Mouse (Mus musculus): ENCODE measurements at regions not wholly inside any gene's neighbourhood (a gene's known extent, or its start where the extent isn't known, plus 50 kb on each side); places are given as distances from the start of the nearest gene placed in this dataset.

DNA sequence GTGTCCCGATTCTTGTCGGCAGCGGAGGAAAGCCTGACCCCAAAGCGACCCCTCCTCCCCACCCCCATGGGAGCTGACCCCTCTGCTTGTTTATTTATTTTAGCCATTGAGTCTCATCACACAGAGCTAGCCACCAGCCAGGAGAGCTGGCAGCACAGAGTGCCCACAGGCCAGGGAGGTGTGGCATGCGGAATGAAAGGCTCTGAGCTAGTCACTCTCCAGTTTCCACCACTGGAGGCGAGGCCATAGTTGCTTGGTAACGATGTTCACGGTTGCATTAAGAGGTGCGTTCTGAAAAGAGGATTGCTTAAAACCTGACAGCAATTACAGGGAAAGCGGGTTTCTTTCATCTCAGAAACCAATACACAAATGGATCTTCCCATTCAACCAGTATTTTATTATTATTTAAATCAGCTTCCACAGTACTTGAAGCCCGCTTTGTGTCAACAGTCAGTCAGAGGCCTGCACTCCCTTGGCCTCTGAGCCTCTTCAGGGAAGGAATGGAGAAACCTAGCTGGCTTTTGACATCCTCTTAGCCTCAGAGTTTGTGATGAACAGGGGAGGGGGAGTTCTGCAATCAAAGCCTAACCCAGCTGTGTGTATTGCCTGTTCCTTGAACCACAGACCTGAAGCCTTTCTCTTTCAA lies 134.8 kb upstream of the Cdh4 start:
- 0 out of 2 replicates have a peak overlapping the region, but pooled peaks have one; percentile 22 for H3K27ac ChIP-seq
- peak; percentile 59 for DNase-seq (ENCODE audit: low spot score)
- H3K9ac ChIP-seq, result no peak overlapping the region
- no peaks in the 10 kb centered on the region for H3K9me3 ChIP-seq (ENCODE audit: control insufficient read depth, low read length)
- ATAC-seq (ENCODE audit: low FRiP score), result peak; percentile 83
- no peaks in the 10 kb centered on the region for H3K36me3 ChIP-seq (replicated peaks; ENCODE audit: control insufficient read depth, insufficient read depth)
- 3% methylated on average over 11 of the region's 11 CpGs for WGBS
- H3K4me1 ChIP-seq (replicated peaks; ENCODE audit: control insufficient read depth, insufficient read depth, low read length), result peaks cover 18% of the 10 kb centered on the region
- H3K27me3 ChIP-seq (ENCODE audit: control insufficient read depth, insufficient read depth, low read length), result no peaks in the 10 kb centered on the region; the same call in 1 of the 2 replicates
- no peak overlapping the region for H3K4me3 ChIP-seq (replicated peaks; ENCODE audit: low read length)
- H3K4me2 ChIP-seq (replicated peaks), result no peak overlapping the region

DNA sequence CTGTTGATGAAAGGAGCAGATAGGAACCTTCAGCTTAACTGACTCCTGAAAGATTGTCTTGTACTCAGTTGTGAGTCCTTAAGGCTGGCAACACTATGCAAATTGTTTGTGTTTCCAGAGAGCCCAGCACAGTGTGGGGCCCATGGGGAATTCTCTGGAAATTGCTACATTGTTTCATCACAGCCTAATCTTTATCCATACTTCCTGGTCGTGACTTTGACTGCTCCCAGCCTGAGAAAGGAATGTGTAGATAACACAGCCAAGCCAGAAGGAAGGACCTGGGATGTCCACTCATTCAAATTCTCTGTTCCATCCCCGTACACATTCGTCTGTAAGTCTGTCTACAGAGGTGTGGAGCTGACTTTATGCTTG lies 134.3 kb upstream of the Cdh4 start:
- H3K4me3 ChIP-seq (replicated peaks; ENCODE audit: low read length), result no peak overlapping the region
- H3K4me2 ChIP-seq (replicated peaks), result no peak overlapping the region
- no peak for ATAC-seq (ENCODE audit: low FRiP score)
- no peak overlapping the region for H3K27ac ChIP-seq
- no peak overlapping the region for H3K9ac ChIP-seq
- H3K4me1 ChIP-seq (replicated peaks; ENCODE audit: control insufficient read depth, insufficient read depth, low read length), result peaks cover 18% of the 10 kb centered on the region
- H3K9me3 ChIP-seq (ENCODE audit: control insufficient read depth, low read length), result no peaks in the 10 kb centered on the region
- no peak for DNase-seq (ENCODE audit: low spot score)
- WGBS, result 46% methylated on average over 3 of the region's 3 CpGs
- no peaks in the 10 kb centered on the region; the same call in 1 of the 2 replicates for H3K27me3 ChIP-seq (ENCODE audit: control insufficient read depth, insufficient read depth, low read length)
- no peaks in the 10 kb centered on the region for H3K36me3 ChIP-seq (replicated peaks; ENCODE audit: control insufficient read depth, insufficient read depth)

DNA sequence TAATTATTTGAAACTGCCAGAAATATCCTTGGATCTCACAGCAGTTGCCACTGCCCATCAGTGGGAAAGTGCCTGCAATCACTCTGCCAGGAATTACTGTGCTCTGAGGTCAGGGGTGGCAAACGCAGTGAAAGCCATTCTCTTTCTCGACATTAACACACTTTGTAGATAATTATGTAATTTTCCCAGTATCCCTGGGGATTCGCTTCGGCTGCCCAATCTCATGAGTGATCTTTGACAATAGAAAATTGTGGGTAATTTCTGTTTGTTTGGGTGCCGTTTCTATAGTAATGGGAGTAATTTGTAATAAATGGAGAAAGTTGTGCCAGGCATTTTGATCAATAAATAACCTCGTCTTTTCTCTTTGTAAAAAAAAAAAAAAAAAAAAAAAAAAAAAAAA lies 124.2 kb upstream of the Cdh4 start:
- no peak overlapping the region for H3K4me3 ChIP-seq (replicated peaks; ENCODE audit: low read length)

DNA sequence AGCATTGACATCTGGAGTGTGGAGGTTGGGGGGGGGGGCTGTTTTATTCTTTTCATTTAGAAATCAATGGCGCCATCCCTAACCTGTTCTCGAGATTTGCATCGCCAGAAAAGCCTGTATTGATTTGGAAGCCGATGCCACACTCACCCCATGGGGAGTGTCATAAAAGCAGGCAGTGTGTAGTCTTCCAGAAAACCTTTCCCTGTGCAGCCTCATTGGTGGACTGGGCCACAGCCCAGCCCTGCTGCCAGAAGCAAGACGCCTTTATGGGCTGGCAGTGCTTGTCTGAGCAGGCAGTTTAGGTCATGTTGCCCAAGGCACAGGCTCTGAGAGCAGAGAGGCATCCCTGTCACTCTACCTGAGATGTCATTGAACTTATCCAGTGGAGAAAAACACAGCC lies 117.0 kb upstream of the Cdh4 start:
- H3K4me2 ChIP-seq (replicated peaks), result no peak overlapping the region
- H3K4me3 ChIP-seq (replicated peaks; ENCODE audit: low read length), result no peak overlapping the region
- H3K36me3 ChIP-seq (replicated peaks; ENCODE audit: control insufficient read depth, insufficient read depth), result no peaks in the 10 kb centered on the region
- no peaks in the 10 kb centered on the region for H3K27me3 ChIP-seq (ENCODE audit: control insufficient read depth, insufficient read depth, low read length)
- WGBS, result 30% methylated on average over 5 of the region's 5 CpGs
- H3K27ac ChIP-seq, result no peak overlapping the region
- no peaks in the 10 kb centered on the region for H3K4me1 ChIP-seq (replicated peaks; ENCODE audit: control insufficient read depth, insufficient read depth, low read length)
- ATAC-seq (ENCODE audit: low FRiP score) (no peak), DNase-seq (ENCODE audit: low spot score) (no peak)
- H3K9ac ChIP-seq, result no peak overlapping the region
- H3K9me3 ChIP-seq (ENCODE audit: control insufficient read depth, low read length), result no peaks in the 10 kb centered on the region; the same call in 1 of the 2 replicates

More for the DNA sequence above, 124.2 kb upstream of the Cdh4 start:
- Histone ChIP-seq H3K9ac (no peak overlapping the region), H3K4me1 (replicated peaks; ENCODE audit: control insufficient read depth, insufficient read depth, low read length) (no peaks in the 10 kb centered on the region), H3K27ac (no peak overlapping the region), H3K4me2 (replicated peaks) (no peak overlapping the region), H3K36me3 (replicated peaks; ENCODE audit: control insufficient read depth, insufficient read depth) (no peaks in the 10 kb centered on the region), H3K9me3 (ENCODE audit: control insufficient read depth, low read length) (no peaks in the 10 kb centered on the region; the same call in 1 of the 2 replicates), H3K27me3 (ENCODE audit: control insufficient read depth, insufficient read depth, low read length) (no peaks in the 10 kb centered on the region)
- WGBS, result 28% methylated on average over 6 of the region's 6 CpGs
- ATAC-seq (ENCODE audit: low FRiP score), result no peak
- DNase-seq (ENCODE audit: low spot score), result no peak

DNA sequence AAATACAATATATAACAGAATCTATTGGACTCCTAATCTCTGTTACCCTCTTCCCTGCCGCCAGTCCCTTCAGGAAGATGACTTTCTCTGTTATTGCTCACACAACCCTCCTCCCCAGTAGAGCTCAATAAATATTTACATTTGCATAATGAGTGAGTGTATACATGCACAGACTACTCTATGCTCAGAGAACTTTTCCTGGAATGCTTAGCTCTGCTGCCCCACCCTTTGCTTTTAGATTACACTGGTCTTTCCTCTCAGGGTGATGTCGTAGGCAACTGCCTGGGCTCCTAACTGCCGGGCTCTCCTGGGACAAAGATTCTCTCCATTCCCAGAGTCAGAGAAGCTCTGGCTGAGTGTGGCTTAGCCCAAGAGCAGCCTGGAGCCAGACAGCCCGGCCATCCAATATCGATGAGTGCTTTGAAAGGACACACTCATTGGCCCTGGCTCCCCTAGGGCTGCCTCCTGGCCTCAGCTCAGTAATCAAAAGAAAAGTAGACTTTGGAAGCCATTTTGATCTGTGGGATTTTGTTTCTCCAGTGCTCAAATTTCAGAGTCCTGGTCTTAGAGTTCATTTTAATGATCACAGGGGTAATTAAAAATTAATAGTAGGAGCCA lies 109.2 kb upstream of the Cdh4 start:
- Histone ChIP-seq H3K9ac (no peak overlapping the region), H3K36me3 (replicated peaks; ENCODE audit: control insufficient read depth, insufficient read depth) (no peaks in the 10 kb centered on the region), H3K4me1 (replicated peaks; ENCODE audit: control insufficient read depth, insufficient read depth, low read length) (peaks cover 6% of the 10 kb centered on the region), H3K4me2 (replicated peaks) (no peak overlapping the region), H3K9me3 (ENCODE audit: control insufficient read depth, low read length) (no peaks in the 10 kb centered on the region), H3K27ac (no peak overlapping the region), H3K27me3 (ENCODE audit: control insufficient read depth, insufficient read depth, low read length) (no peaks in the 10 kb centered on the region), H3K4me3 (replicated peaks; ENCODE audit: low read length) (no peak overlapping the region)
- ATAC-seq (ENCODE audit: low FRiP score) (no peak), DNase-seq (ENCODE audit: low spot score) (no peak)
- 68% methylated on average over 5 of the region's 5 CpGs for WGBS

DNA sequence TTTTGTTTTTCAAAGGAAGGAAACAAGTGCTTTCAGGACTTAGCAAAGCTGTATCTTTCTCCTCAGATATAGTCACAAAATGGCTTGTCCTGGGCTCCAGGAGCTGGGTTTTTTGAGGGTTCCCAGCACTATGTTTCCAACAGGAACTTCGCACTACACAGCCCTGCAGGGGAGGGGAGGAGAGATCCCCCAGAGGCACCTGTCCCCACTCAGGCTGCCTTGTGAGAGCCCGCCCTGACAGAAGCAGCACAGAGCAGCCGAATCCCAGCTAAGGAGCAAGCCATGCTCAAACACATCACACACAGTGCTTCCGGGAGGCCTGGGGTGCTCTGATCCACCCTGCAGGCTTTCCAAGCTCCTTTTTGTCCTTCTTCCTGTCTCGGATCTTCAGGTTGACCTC lies 108.6 kb upstream of the Cdh4 start:
- H3K9ac ChIP-seq, result no peak overlapping the region
- DNase-seq (ENCODE audit: low spot score) (no peak), ATAC-seq (ENCODE audit: low FRiP score) (no peak)
- H3K4me2 ChIP-seq (replicated peaks), result no peak overlapping the region
- no peaks in the 10 kb centered on the region for H3K9me3 ChIP-seq (ENCODE audit: control insufficient read depth, low read length)
- no peaks in the 10 kb centered on the region for H3K36me3 ChIP-seq (replicated peaks; ENCODE audit: control insufficient read depth, insufficient read depth)
- H3K4me3 ChIP-seq (replicated peaks; ENCODE audit: low read length), result no peak overlapping the region
- peaks cover 6% of the 10 kb centered on the region for H3K4me1 ChIP-seq (replicated peaks; ENCODE audit: control insufficient read depth, insufficient read depth, low read length)
- H3K27ac ChIP-seq, result no peak overlapping the region
- no peaks in the 10 kb centered on the region for H3K27me3 ChIP-seq (ENCODE audit: control insufficient read depth, insufficient read depth, low read length)
- 85% methylated on average over 5 of the region's 5 CpGs for WGBS

DNA sequence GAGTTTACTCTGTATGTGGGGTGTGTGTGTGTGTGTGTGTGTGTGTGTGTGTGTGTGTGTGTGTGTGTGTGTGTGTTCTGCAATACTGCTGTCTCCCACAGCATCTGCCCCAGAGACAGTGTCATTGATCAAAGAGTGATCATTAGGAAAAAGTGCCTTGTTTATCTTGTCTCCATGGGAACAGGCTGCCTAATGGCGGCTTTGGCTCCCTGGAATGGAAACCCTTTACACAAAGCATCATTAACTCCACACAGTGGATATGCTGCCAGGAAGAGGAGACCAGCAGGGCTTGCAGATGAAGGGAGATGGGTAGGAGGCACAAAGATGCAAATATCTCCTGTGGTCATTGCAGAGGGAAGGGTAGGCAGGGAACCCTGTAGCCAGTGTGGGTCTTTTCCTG lies 106.0 kb upstream of the Cdh4 start:
- Histone ChIP-seq H3K27ac (peak overlapping the region; percentile 72), H3K4me2 (replicated peaks) (no peak overlapping the region), H3K36me3 (replicated peaks; ENCODE audit: control insufficient read depth, insufficient read depth) (no peaks in the 10 kb centered on the region), H3K27me3 (ENCODE audit: control insufficient read depth, insufficient read depth, low read length) (no peaks in the 10 kb centered on the region), H3K4me3 (replicated peaks; ENCODE audit: low read length) (no peak overlapping the region), H3K4me1 (replicated peaks; ENCODE audit: control insufficient read depth, insufficient read depth, low read length) (peaks cover 6% of the 10 kb centered on the region), H3K9ac (no peak overlapping the region), H3K9me3 (ENCODE audit: control insufficient read depth, low read length) (no peaks in the 10 kb centered on the region)
- peak; percentile 73 for ATAC-seq (ENCODE audit: low FRiP score)
- 7% methylated on average over 1 of the region's 1 CpGs for WGBS
- DNase-seq (ENCODE audit: low spot score), result peak; percentile 59

DNA sequence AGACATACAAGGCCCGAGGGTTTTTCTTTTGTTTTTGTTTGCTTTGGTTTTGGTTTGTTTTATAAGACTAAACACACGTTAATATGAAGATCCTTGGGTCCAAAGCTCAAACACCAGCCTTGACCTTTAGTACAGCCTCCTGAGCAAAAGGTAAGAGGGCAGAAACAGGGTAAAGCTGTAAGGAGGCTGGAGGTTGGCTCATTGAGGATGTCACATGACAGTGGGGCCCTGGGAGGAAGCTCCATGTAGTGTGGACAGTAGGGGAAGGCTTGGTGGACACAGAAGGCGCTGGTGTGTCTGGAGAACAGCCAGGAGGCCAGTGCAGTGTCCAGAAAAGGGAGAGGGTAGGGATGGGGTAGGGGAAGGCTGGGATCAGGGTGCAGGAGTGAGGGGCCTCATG lies 89.6 kb upstream of the Cdh4 start:
- no peak for DNase-seq (ENCODE audit: low spot score)
- H3K9me3 ChIP-seq (ENCODE audit: control insufficient read depth, low read length), result no peaks in the 10 kb centered on the region
- no peak for ATAC-seq (ENCODE audit: low FRiP score)

DNA sequence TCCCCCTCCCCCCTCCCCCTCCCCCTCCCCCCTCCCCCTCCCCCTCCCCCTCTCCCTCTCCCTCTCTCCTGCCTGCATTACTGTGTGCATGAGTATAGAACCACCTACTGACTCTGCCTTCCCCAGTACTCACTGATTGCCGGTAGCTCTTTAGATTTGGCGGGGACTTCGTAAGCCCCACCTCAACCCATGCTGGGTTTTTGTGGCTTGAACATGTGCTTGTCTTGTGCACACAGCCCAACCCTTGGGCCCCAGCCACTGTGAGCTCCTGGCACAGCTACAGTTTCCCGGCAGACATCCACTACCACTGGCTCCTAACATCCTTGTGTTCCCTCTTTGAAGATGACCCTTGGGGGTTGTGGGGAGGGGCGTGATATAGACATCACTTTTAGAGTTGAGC lies 87.4 kb upstream of the Cdh4 start:
- Histone ChIP-seq H3K27ac (no peak overlapping the region), H3K4me3 (replicated peaks; ENCODE audit: low read length) (no peak overlapping the region), H3K4me2 (replicated peaks) (no peak overlapping the region), H3K9ac (no peak overlapping the region), H3K4me1 (replicated peaks; ENCODE audit: control insufficient read depth, insufficient read depth, low read length) (no peaks in the 10 kb centered on the region), H3K27me3 (ENCODE audit: control insufficient read depth, insufficient read depth, low read length) (no peaks in the 10 kb centered on the region), H3K9me3 (ENCODE audit: control insufficient read depth, low read length) (no peaks in the 10 kb centered on the region), H3K36me3 (replicated peaks; ENCODE audit: control insufficient read depth, insufficient read depth) (no peaks in the 10 kb centered on the region)
- 45% methylated on average over 5 of the region's 5 CpGs for WGBS
- no peak for DNase-seq (ENCODE audit: low spot score)
- no peak for ATAC-seq (ENCODE audit: low FRiP score)

More for the DNA sequence above, 89.6 kb upstream of the Cdh4 start:
- WGBS, result 68% methylated on average over 3 of the region's 3 CpGs
- Histone ChIP-seq H3K27ac (no peak overlapping the region), H3K9ac (no peak overlapping the region), H3K4me3 (replicated peaks; ENCODE audit: low read length) (no peak overlapping the region), H3K4me1 (replicated peaks; ENCODE audit: control insufficient read depth, insufficient read depth, low read length) (no peaks in the 10 kb centered on the region), H3K36me3 (replicated peaks; ENCODE audit: control insufficient read depth, insufficient read depth) (no peaks in the 10 kb centered on the region), H3K27me3 (ENCODE audit: control insufficient read depth, insufficient read depth, low read length) (no peaks in the 10 kb centered on the region), H3K4me2 (replicated peaks) (no peak overlapping the region)

All from hindbrain, embryonic 14.5 days (tissue).